Mouse (Mus musculus) right cerebral cortex, postnatal 10 days (tissue): ENCODE results near the gene Cmbl.

ENCODE experiments used
- DNase-seq, 2 experiments: peaks; one replicate each; pipeline ENCODE4 v3.0.0; 2021; ENCODE audit warnings: low spot score in 2 of 2

The Cmbl gene

GRCm38 (mm10) chr15:31565184-31565583 lies at the start of gene Cmbl:
TSS of gene Cmbl (plus strand) at chr15:31565389.
- DNase-seq: peak in 1 of 2 experiments; percentile 45

DNA sequence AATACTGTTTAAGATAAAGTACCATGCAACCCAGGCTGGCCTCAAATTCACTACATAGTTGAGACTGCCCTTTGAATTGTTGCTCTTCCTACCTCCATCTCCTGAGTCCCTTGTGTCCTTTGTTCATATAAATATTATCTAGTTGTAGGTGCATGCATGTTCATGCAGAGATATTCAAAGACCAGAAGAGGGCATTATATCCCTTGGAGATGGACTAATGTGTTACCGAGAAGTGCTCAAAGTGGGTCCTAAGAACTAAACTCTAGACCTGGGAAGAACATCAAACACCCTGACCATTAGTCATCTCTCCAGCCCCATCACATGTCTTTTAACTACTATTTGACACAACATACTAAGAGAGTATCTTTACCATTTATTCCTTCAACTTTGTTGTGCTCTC lies 48.0 kb upstream of the Cmbl start:
- DNase-seq: no peak

DNA sequence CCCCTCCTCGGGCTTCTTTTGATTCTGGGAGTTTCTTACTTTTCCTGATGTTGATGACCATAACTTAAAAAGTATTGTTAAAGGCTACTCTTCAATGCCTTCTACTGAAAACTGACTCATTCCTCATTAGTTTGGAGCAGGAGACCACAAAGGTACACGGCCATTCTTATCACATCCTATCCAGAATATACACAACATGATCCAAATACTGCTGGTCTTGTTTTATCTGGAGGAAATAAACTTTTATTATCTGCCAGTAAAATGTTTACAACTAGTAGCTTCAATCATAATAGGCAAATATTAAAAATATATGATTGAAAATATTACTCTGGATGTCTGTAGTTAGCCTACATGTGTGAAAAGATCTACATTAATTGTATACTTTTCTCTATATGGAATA lies 46.8 kb upstream of the Cmbl start:
- DNase-seq: no peak

DNA sequence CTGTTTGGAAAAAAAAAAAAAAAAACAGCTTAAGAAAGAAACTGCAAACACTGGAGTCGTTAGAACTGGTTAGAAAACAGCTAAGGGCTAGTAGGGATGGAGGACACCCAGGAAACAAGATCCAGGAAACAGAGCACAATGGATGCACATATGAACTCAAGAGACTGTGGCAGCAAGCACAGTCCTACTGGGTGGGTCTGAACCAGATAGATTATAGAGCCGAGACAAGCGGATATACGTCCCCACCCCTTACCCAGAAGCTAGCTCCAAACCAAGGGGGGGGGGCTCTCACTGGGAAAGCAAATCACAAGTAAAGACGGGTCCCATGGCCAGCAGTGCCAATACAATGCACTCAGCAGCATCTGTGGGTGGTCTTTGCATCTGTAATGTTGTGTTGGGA lies 46.2 kb upstream of the Cmbl start:
- DNase-seq: no peak

DNA sequence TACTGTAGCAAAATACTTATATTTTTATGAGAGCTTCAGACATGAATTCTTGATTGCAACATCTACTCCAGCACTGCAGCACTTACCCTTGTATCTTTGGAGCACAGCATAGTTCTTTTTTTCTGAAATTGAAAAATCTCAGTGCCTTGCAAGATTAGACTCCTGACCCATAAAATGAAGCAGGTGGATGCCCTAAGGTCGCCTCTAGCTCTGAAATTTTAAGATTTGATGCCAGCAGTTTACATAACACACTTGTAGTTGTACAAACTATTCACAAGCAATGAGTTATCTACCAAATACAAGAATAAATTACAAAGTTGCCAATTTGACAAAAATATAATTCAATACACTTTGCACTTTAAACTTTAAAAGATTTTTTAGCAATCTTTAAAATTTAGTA lies 38.7 kb upstream of the Cmbl start:
- DNase-seq: no peak

DNA sequence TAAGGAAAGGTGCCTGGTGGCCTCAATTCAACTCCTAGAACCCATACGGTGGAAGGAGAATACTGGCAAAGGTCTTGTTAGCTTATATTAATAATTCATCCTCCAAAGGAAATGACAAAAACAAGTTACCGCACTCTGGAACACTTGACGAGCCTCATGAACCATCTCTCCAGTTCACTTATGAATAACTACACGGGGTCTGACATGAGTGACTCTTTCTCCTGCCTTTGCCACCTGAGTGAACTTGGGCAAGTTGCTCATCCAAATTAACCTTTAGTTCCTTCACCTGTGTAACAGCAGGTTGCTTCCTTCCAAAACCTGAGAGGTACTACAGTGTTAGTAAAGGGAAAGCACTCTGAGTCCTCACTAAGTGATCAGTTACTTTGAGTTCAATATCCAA lies 36.7 kb upstream of the Cmbl start:
- DNase-seq: no peak

DNA sequence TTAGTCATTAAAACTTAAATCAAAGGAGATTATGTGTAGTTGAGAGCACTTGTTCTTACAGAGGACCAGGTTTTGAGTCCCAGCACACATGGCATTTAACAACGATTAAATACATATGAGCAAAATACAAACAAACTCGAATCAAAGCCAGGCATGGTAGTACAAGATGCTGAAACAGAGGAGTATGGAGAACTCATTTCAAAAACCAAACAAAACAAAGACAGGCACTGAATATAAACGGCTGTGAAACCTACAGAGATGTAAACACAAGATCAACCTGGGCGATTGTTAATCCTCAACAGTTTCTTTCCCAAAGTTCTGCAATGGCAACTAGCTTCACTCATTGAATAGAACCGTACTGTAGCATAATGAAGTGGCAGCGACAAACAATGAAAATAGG lies 36.1 kb upstream of the Cmbl start:
- no peak for DNase-seq

- peak; percentile 57 to 65 for DNase-seq
Observed at GRCm38 (mm10) chr15:31529811-31530658, 35.2 kb upstream of the Cmbl start.

- peak; percentile 96 for DNase-seq
Observed at GRCm38 (mm10) chr15:31530659-31531445, 34.3 kb upstream of the Cmbl start, which contains the start of gene March6. TSS of gene March6 (minus strand) at chr15:31531053.

- peak in 1 of 2 experiments; percentile 16 for DNase-seq
Observed at GRCm38 (mm10) chr15:31531446-31532330, 33.5 kb upstream of the Cmbl start.

DNA sequence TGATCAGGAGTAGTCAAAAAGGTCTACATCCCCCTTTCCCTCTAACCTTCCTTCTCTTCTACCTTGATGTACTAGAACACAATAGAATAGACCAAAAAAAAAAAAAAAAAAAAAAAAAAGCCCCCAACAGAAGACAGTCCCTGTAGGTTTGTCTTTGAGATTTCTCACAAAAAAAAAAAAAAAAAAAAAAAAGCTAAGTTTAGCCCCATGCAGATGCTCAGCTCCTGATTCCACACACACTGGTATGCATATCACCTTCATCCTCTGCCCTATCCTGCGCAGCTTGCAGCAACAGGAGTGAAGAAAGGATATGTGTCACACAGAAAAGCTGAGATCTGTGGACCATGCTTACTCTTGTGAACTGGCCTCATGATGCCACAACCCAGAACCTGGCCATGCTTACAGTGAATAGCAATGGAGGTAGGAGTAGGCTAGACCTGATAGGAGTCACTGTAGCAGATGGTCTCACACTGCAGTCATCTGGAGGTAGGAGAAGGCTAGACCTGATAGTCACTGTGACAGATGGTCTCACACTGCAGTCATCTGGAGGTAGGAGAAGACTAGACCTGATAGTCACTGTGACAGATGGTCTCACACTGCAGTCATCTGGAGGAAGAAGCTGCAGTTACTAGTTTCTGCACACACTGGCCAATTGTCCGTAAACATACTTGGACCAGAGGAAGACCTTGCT lies 32.7 kb upstream of the Cmbl start:
- DNase-seq: peak in 1 of 2 experiments; percentile 17

DNA sequence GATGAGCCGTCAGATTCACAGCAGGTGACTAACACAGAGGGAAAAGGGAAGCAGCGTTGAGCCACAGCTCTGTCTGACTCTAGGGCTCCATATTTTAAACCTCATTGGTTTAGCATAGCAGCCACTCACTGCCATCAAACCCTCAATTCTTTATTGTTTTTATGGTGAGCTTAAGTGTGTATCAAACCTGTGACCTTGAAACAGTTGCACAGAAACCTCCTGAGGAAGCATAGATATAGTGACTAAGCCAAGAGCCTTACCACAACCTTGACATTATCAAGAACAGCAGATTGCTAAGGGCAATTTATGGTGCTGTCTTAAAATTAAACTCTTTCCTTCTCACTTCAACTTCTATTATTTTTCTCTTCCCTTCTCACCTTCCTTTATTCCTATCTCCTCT lies 31.7 kb upstream of the Cmbl start:
- DNase-seq: peak in 1 of 2 experiments; percentile 14

DNA sequence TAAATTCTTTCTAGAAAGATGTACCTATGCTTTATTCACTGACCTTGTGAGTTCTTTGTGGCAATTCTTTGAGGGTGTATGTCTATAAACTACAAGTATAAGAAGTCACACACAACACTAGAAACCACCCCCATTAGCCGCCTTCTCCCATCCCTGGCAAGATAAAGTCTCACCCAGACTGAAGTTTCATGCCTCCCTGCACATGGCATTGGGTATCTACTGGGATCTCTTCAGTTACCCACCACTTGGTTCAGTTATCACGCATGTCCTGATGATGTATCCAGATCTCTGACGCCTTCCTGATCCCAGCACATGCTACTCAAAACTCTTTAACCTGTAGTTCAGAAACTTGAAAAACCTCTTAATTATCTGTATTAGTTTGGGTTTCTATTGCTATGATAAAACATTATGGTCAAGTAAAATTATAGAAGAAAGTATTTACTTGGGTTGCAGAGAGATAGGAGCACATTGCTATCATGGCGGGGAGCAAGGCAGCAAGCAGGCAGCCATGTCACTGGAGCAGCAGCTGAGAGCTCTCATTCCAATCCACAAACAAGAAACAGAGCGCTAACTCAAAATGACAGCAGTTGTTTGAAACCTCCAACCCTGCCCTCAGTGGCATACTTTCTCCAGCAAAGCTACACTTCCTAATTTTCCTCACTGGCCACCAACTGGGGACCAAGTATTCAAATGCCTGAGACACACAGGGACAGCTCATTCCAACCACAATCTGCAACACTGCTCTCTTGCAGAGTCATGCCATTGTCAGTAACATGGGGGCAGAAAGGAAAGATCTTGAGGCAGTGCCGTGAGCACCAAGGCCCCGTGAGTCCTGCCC lies 30.5 kb upstream of the Cmbl start:
- DNase-seq: peak in 1 of 2 experiments; percentile 9

- no peak for DNase-seq
Observed at GRCm38 (mm10) chr15:31535259-31535855, 29.8 kb upstream of the Cmbl start.

- peak; percentile 76 to 88 for DNase-seq
Observed at GRCm38 (mm10) chr15:31536051-31536737, 29.0 kb upstream of the Cmbl start.

- peak in 1 of 2 experiments; percentile 4 for DNase-seq
Observed at GRCm38 (mm10) chr15:31537706-31538105, 27.5 kb upstream of the Cmbl start.

DNA sequence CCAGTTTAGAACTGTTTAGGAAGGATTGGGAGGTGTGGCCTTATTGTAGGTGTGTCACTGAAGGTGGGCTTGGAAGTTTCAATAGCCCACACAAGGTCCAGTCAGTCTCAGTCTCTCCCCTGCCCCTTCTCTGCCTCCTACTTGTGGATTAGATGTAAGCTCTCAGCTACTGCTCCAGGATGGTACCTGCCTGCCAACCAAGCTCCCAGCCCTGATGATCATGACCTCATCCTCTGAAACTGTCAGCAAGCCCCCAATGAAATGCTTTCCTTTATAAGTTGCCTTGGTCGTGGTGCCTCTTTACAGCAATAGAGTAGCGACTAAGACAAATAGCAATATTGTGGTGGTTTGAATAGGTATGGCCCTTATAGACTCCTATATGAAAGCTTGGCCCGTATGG lies 26.8 kb upstream of the Cmbl start:
- peak in 1 of 2 experiments; percentile 7 for DNase-seq

DNA sequence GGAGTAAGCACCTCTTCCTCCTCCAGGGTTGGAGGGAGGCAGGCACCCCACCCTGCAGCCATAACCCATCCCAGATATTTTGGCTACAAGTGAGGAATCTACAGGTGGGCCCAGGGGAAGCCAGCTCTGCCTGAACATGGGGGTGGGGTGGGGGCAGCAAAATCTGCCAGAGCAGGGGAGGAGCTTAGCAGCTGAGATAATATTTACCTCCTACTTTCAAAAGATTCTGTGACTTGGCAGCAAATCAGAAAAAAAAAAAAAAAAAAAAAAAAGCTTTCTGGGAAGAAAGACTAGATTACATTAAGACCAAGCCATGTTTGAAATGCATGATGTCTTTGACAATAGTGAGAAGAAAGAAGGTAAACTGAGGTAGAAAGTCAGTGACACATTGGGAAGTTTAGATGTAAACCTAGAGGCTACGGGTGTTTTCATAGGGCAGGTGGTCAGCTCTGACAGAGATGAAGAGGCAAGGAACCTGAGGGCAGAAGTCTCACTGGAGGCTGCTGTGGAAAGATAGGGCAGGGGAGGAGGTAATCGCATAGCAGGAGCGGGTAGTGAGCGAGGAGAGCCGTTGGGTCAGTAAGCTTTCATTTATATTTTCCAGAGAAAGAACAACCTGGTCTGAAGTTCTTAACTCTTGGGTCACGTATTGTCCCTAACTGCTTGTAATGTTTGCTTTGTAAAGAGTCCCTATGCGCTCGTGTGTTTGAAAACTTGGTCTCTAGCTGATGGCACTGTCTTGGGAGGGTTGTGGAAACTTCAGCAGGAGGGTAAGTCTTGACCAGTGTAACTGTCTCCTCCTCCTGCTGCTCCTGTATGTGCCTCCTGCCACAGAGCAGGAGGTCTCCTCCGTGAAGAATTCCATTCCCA lies 25.3 kb upstream of the Cmbl start:
- no peak for DNase-seq
